Mouse (Mus musculus) C2C12 (cell line): ENCODE results near the gene Gm11037. TPM values are rescaled to one million over a fixed set of nuclear protein-coding genes. Genes with fewer than 3 reads are reported as not detected.
A peak's percentile ranks its signal among the peaks of the same experiment; 100 is the strongest.

Experiments used
- H3K27me3 ChIP-seq: one replicate; pipeline ENCODE4 v1.6.1; 2011; ENCODE audit not compliant: control insufficient read depth, insufficient read depth, insufficient read length
- H3K36me3 ChIP-seq: one replicate; pipeline ENCODE4 v1.6.1; 2011; ENCODE audit not compliant: control insufficient read depth, insufficient read depth
- H3K4me3 ChIP-seq: one replicate; pipeline ENCODE4 v1.5.1; 2011; ENCODE audit warnings: mild to moderate bottlenecking, control low read depth; ENCODE audit not compliant: poor library complexity, insufficient read depth, severe bottlenecking
- H3K79me2 ChIP-seq: one replicate; pipeline ENCODE4 v1.6.1; 2011; ENCODE audit not compliant: control insufficient read depth, insufficient read depth
- H3K79me3 ChIP-seq: one replicate; pipeline ENCODE4 v1.6.1; 2011; ENCODE audit warnings: low read depth, control low read depth
- H3ac ChIP-seq: one replicate; pipeline ENCODE3; 2011; ENCODE audit warnings: low read depth; ENCODE audit not compliant: control insufficient read depth, insufficient read length
- CEBPB ChIP-seq: IDR thresholded peaks from one replicate; pipeline ENCODE4 v1.6.1; 2011; ENCODE audit warnings: low read depth, mild to moderate bottlenecking, control low read depth, moderate library complexity
- CTCF ChIP-seq: IDR thresholded peaks from one replicate; pipeline ENCODE4 v1.5.1; 2011; ENCODE audit not compliant: control insufficient read depth, insufficient read depth, insufficient read length
- FOSL1 ChIP-seq: IDR thresholded peaks from one replicate; pipeline ENCODE4 v1.8.0; 2011; ENCODE audit warnings: mild to moderate bottlenecking, low read length; ENCODE audit not compliant: poor library complexity, insufficient read depth, severe bottlenecking
- MAX ChIP-seq: IDR thresholded peaks from one replicate; pipeline ENCODE4 v1.6.1; 2011; ENCODE audit warnings: mild to moderate bottlenecking, control low read depth
- MYOD1 ChIP-seq: IDR thresholded peaks from one replicate; pipeline ENCODE4 v1.6.1; 2011; ENCODE audit warnings: low read depth; ENCODE audit not compliant: control insufficient read depth, insufficient read length
- MYOG ChIP-seq: IDR thresholded peaks from one replicate; pipeline ENCODE4 v1.6.1; 2011; ENCODE audit not compliant: control insufficient read depth, insufficient read length; ENCODE audit errors: extremely low read depth
- USF1 ChIP-seq: IDR thresholded peaks from one replicate; pipeline ENCODE4 v1.6.1; 2011; ENCODE audit warnings: low read depth, mild to moderate bottlenecking, control low read depth, moderate library complexity
- polyA plus RNA-seq: library from polyadenylated mRNA; unstranded; fragments of >200 nt; fragmentation: generic; extraction: Trizol; gene quantifications from one replicate; pipeline ENCODE4 v1.2.1, GENCODE M21; 2012; ENCODE audit warnings: missing spikeins

The Gm11037 gene
- polyA plus RNA-seq, 1 experiment = not detected

- TF ChIP-seq USF1 (no peak), CTCF (peak; percentile 21), FOSL1 (no peak), MAX (peak; percentile 69), CEBPB (no peak), MYOD1 (no peak), MYOG (no peak)
- Histone ChIP-seq H3ac (peak overlapping the region; percentile 90), H3K36me3 (peaks cover 13% of the 10 kb centered on the region), H3K27me3 (no peaks in the 10 kb centered on the region), H3K79me2 (peaks cover 46% of the 10 kb centered on the region), H3K79me3 (peaks cover 36% of the 10 kb centered on the region), H3K4me3 (peak overlapping the region; percentile 83)
Observed at GRCm38 (mm10) chr2:131179246-131179886, 46.1 kb downstream of the Gm11037 start.

GRCm38 (mm10) chr2:131179990-131180587 lies 46.8 kb downstream of the Gm11037 start, which contains the start of gene Cenpb:
Gene Cenpb, minus strand, starts transcription at chr2:131180067.
- Histone ChIP-seq H3K36me3 (peaks cover 13% of the 10 kb centered on the region), H3ac (peak within 1 kb of the TSS; percentile 90), H3K79me2 (peaks cover 46% of the 10 kb centered on the region), H3K4me3 (peak within 1 kb of the TSS; percentile 83), H3K27me3 (no peaks in the 10 kb centered on the region), H3K79me3 (peaks cover 36% of the 10 kb centered on the region)
- TF ChIP-seq MYOG (no peak), MYOD1 (no peak), FOSL1 (no peak), CEBPB (peak; percentile 51), USF1 (no peak), CTCF (peak; percentile 91), MAX (peak; percentile 84)

Other genes with a start within 250 kb of the Gm11037 start
- 11.7 TPM for gene 4930402H24Rik, start 227.1 kb upstream of the Gm11037 start, polyA plus RNA-seq
- 5.6 TPM for gene Atrn, start 227.0 kb upstream of the Gm11037 start, polyA plus RNA-seq
- 0.33 TPM for gene Gfra4, start 90.4 kb upstream of the Gm11037 start, polyA plus RNA-seq
- gene Adam33, start 69.7 kb upstream of the Gm11037 start, polyA plus RNA-seq = not detected
- gene Siglec1, start 46.7 kb upstream of the Gm11037 start, polyA plus RNA-seq = 0.01 TPM
- gene Hspa12b, start 6.2 kb upstream of the Gm11037 start, polyA plus RNA-seq = 6.0 TPM
- 98.0 TPM for gene 1700037H04Rik, start 26.6 kb downstream of the Gm11037 start, polyA plus RNA-seq
- gene Cenpb, start 46.6 kb downstream of the Gm11037 start, polyA plus RNA-seq = 168 TPM
- 73.8 TPM for gene Cdc25b, start 53.5 kb downstream of the Gm11037 start, polyA plus RNA-seq
- 7.6 TPM for gene Spef1, start 53.8 kb downstream of the Gm11037 start, polyA plus RNA-seq
- 24.1 TPM for gene Ap5s1, start 73.6 kb downstream of the Gm11037 start, polyA plus RNA-seq
- gene Mavs, start 100.6 kb downstream of the Gm11037 start, polyA plus RNA-seq = 19.1 TPM
- 27.0 TPM for gene Pank2, start 129.0 kb downstream of the Gm11037 start, polyA plus RNA-seq
- 4.9 TPM for gene Rnf24, start 219.4 kb downstream of the Gm11037 start, polyA plus RNA-seq